Mouse (Mus musculus) Muller cell, postnatal 12 days (primary cell): ENCODE data around the gene Gm11007.
"Not testable (repeated sequence)": the region's sequence is repeated elsewhere in the genome, so short reads cannot be mapped to it uniquely, and the experiment has no call there.

ENCODE experiments used
- DNase-seq: peaks from one replicate; pipeline ENCODE4 v3.0.0-alpha.2; 2015; ENCODE audit errors: inconsistent ontology term

Gm11007 gene

GRCm38 (mm10) chr2:175643678-175644077, at the start of gene Gm11007:
Gene Gm11007 (plus strand): TSS chr2:175643978.
- not testable (repeated sequence) for DNase-seq
